Mouse (Mus musculus): Measurements from ENCODE around the gene Prss54.

- TF ChIP-seq CTCF (IDR thresholded peaks at IDR 0.05; ENCODE audit: insufficient read depth, low read length) (no peak), POLR2A (IDR thresholded peaks at IDR 0.05; ENCODE audit: borderline replicate concordance, extremely low read depth, low read depth, low read length) (no peak)
Measured at GRCm38 (mm10) chr8:95620046-95620445, 43.9 kb upstream of the Prss54 start.
